Mouse (Mus musculus) c-Kit-positive CD71-negative TER-119-negative erythroid progenitor cells, embryonic 14.5 days (primary cell): ENCODE measurements around the gene Kctd11.
"Not testable (repeated sequence)": the region's sequence is repeated elsewhere in the genome, so short reads cannot be mapped to it uniquely, and the experiment has no call there.

ENCODE experiments used
- DNase-seq: peaks from one replicate; pipeline ENCODE4 v3.0.0-alpha.2; 2013; ENCODE audit warnings: low read depth

Gene Kctd11

DNA sequence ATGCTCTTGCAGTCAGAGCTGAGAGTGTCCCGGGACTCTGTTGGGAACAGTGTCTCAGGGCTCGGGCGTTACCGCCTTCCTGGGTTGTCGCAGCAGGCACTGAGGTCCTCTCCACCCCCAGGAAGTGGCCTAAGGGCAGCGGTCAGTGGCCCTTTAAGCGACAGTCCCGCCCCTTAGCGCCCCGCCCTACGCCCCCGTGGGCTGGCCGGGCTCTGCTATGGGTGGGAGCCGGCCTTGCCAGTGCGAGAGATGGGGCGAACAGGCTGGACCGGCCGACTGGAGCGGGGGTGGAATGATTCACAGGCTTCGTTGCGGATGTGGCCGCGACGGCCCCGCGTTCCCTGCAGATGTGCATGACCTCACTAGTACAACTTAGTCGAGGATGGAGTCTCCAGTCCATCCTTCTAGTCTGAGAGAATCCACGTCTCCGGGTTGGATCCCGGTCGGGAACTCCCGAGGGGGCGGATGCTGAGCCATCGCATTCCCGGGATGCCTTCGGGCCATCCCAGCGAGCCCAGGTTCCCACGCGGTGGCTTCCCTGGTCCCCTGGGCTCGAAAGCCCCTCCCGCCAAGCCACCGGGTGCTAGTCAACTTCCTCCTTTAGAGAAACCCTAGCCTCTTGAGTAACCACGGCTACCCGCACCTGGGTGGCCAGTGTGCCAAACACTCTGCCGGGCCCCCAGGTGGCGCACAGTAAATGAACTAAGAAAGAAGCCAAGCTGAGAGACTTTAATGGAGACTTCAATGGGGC lies at the start of gene Kctd11:
Kctd11 (minus strand) TSS at position 554 of the 751 bp plus-strand sequence.
- peak; percentile 72 for DNase-seq

- not testable (repeated sequence) for DNase-seq
Measured at GRCm38 (mm10) chr11:69930176-69930575, 49.0 kb upstream of the Kctd11 start.

GRCm38 (mm10) chr11:69929712-69930111 lies 48.5 kb upstream of the Kctd11 start:
- DNase-seq: no peak

DNA sequence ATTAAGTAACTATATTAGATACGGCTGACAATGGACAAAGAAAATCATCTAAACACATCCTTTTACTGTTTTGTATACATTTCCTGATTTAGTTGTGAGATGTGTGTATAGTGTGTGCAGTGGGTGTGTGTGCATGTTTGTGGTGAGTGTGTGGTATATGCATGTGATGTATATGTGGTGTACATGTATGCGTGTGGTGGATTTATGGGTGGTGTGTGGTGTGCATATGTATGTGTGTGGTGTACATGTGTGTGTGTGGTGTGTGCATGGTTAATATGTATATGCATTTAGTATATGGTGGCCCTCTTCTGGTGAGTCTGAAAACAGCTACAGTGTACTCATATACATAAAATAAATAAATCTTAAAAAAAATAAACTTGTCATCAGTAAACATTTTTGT lies 46.3 kb upstream of the Kctd11 start:
- no peak for DNase-seq

DNA sequence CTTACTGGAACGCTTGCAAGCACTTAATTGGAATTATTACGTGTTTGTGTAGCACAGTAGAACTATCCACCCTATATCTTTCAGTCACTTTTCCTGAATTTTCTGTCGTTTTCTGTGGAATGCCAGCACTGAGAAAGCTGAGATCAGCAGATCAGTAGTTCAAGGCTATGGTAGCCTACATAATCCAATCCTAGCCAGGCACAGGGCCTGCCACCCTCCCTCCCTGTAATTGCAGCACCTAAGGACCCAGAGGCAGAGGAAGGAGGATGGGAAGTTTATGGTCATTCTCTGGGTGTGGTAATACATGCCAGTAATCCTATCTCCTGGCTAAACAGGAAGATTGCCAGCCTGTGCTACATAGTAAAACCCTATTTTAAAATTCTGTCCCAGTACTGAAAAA lies 41.6 kb upstream of the Kctd11 start:
- no peak for DNase-seq

DNA sequence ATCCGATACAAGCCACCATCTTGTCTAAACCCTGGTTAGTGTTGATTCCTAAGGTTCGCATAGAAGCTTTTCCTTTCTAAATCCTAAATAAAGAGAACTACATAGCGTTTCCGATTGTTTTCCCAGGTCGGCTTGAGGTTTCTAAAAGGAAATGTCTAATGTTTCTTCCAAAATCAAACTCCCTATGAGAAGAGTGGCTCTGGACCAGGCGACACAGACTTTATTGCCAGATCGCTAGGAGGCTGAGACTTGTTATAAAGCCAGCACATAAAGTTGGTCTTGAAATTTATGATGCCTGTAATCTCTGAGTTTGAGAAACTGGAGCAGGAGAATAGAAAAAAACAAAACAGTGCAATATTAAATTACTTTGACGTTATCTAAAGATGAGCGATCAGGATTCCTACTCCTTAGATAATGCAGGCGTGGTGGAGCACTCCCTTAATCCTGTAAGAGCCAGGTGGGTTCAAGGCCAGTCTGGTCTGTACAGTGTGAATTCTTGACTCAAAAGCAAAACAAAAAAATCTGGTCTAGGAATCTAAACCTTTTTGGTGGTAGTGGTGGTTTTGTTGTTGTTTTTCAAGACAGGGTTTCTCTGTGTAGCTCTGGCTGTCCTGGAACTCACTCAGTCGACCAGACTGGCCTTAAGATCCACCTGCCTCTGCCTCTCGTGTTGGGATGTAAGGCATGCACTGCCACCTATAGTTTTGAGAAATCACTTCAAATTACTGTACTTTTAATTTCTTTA lies 41.0 kb upstream of the Kctd11 start:
- DNase-seq: no peak

- DNase-seq: peak; percentile 100
Measured at GRCm38 (mm10) chr11:69921114-69922011, 40.2 kb upstream of the Kctd11 start, which contains the start of gene Eif5a. Eif5a (minus strand) TSS chr11:69921958.

DNA sequence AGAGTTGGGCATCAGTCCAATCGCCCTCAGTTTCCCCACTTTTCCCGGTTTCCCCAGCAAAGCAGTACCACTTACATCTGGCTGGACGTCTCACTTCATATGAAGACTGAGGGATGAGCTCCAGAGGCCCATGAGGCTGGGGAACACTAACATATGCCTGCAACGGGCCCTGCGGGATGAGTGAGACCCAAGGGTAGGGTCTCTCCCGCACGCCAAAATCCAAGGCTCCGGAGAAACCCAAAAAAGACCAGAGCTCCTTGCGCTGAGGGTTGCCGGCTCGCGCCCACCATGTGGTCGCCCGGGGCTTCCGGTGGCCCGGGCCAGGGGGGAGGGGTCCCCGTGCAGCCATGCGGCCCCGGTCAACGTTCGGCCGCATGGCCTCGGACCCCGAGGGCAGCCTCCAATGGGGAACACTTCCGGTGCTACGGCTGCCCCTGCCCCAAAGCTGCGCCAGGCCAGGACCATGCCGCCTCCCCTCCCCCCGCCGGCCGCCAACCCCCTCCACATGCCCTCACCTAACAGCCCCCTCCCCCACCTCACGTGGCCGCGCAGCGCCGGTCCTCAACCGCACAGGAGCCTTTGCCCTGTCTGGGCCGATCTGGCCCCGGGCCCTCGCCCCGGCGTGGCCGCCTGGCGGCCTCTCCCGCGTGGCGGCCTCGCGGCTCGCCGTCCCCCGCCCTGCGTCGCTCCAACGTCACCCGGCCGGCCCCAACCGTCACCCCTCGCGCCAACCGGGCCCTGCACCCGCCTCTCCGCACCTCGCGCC lies 39.2 kb upstream of the Kctd11 start:
- DNase-seq: no peak

DNA sequence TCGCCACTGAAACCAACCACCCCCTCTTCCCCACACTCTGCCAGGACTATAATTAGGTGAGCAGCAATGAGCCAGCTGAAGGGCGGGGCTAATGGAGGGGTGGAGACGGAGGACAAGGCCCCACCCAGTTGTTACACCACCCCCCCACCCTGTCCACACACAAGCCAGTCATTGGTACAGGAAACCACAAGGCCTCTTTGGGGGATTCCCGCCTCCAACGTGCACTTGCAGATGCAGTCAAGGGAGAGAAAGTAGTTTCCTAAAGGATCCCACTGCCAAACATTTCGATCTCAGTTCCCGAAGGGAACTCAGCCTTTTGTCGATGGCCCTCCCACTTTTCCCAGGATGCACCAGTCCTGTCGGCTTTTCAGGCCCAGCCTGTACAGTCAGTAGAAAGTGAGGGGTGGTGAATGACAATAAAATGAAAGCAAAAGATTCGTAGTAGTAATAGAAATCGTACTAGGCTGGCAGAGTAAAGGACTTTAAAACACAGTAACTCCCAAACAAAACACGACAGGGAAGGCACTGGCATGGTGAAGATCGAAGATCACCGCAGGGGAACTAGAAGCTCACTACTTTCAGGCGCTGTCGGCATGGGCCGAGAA lies 38.6 kb upstream of the Kctd11 start:
- peak; percentile 79 for DNase-seq

- DNase-seq: no peak
Measured at GRCm38 (mm10) chr11:69919053-69919452, 37.8 kb upstream of the Kctd11 start.

- DNase-seq: no peak
Measured at GRCm38 (mm10) chr11:69918118-69918517, 36.9 kb upstream of the Kctd11 start.

- DNase-seq: no peak
Measured at GRCm38 (mm10) chr11:69917379-69917948, 36.3 kb upstream of the Kctd11 start.

GRCm38 (mm10) chr11:69916652-69917378 lies 35.6 kb upstream of the Kctd11 start:
- not testable (repeated sequence) for DNase-seq

GRCm38 (mm10) chr11:69915667-69916627 lies 34.7 kb upstream of the Kctd11 start:
- DNase-seq: no peak

GRCm38 (mm10) chr11:69914917-69915430 lies 33.8 kb upstream of the Kctd11 start:
- no peak for DNase-seq

GRCm38 (mm10) chr11:69914372-69914764 lies 33.2 kb upstream of the Kctd11 start:
- no peak for DNase-seq

DNA sequence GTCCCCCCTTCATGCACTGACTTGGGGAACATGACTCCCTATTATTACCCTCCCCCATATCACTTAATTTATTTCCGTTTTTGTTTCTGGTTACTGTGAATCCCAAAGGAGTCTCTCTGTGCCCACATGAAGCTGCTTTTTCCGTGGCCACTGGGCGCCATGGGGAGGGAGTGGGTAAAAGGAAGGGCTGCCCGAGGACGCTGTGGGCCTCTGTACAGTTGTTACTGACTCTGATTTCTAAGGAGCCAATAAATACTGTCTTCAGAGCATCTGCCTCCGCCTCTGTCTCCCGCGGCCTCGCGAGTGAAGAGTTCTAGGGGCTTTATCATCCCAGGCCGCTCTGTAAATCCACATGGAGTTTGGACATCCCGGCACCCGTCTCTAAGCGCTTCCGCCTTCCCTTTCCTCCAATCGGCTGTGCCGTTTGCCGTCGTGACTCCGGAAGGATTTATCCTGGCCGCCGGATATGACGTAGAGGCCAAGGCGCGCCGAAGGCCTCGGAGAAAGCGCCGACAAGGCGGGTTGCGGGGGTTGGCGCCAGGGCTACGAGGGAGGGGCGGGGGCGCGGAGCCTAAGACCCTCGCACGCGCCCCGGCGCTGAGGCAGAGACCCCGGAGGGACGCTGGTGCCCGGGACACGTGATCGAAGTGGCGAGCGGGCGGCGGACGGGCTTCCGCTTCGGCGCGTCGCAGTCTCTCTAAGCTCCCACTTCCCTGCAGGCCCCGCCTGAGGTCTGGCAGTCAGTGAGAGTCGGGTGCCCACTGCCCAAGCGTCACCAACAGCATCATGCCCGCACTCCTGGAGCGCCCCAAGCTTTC lies 32.6 kb upstream of the Kctd11 start, which contains the start of gene Gps2:
Gps2 (plus strand) TSS at position 335 of the 818 bp plus-strand sequence.
- DNase-seq: peak; percentile 91
